Mouse (Mus musculus): Measurements from ENCODE around the gene 4932438H23Rik. TPM values are rescaled to one million over a fixed set of nuclear protein-coding genes. Genes with fewer than 3 reads are reported as not detected.
A peak's percentile ranks its signal among the peaks of the same experiment; 100 is the strongest.

Gene 4932438H23Rik
- total and polyA plus RNA-seq, 3 experiments = 0.07 to 4.6 (median 0.98) TPM

- ATAC-seq (ENCODE audit: extremely low read depth, insufficient number of reproducible peaks, low FRiP score, poor library complexity, severe bottlenecking) (no peak), DNase-seq (ENCODE audit: low spot score) (no peak)
- Histone ChIP-seq H3K27me3 (ENCODE audit: insufficient read depth, low read length) (no peaks in the 10 kb centered on the region), H3K36me3 (replicated peaks) (peaks cover 92% of the 10 kb centered on the region), H3K4me1 (ENCODE audit: insufficient read depth, low read depth, low read length) (peaks cover 2% of the 10 kb centered on the region), H3K9me3 (replicated peaks) (peaks cover 3% of the 10 kb centered on the region; the same call in 1 of the 2 replicates), H3K4me3 (ENCODE audit: low read depth, low read length) (no peak overlapping the region)
- TF ChIP-seq GATA1 (IDR thresholded peaks at IDR 0.05; ENCODE audit: borderline replicate concordance, low read length) (no peak), CTCF (IDR thresholded peaks at IDR 0.05; ENCODE audit: low read depth, low read length) (no peak), POLR2AphosphoS5 (IDR thresholded peaks at IDR 0.05; ENCODE audit: insufficient replicate concordance, low read depth, low read length) (no peak), GATA2 (IDR thresholded peaks at IDR 0.05; ENCODE audit: borderline replicate concordance, low read depth, low read length) (no peak), TAL1 (conservative IDR thresholded peaks at IDR 0.05; ENCODE audit: low read depth, low read length) (no peak)
These were observed 68.6 kb downstream of the 4932438H23Rik start for GRCm38 (mm10) chr16:91026290-91026689.

GRCm38 (mm10) chr16:91023384-91023783 lies 71.5 kb downstream of the 4932438H23Rik start:
- peaks cover 96% of the 10 kb centered on the region for H3K36me3 ChIP-seq (replicated peaks)
- no peaks in the 10 kb centered on the region for H3K27me3 ChIP-seq (ENCODE audit: insufficient read depth, low read length)
- TF ChIP-seq TAL1 (conservative IDR thresholded peaks at IDR 0.05; ENCODE audit: low read depth, low read length) (no peak), CTCF (IDR thresholded peaks at IDR 0.05; ENCODE audit: low read depth, low read length) (no peak), POLR2AphosphoS5 (IDR thresholded peaks at IDR 0.05; ENCODE audit: insufficient replicate concordance, low read depth, low read length) (no peak), GATA1 (IDR thresholded peaks at IDR 0.05; ENCODE audit: borderline replicate concordance, low read length) (no peak), GATA2 (IDR thresholded peaks at IDR 0.05; ENCODE audit: borderline replicate concordance, low read depth, low read length) (no peak)
- H3K4me3 ChIP-seq (ENCODE audit: low read depth, low read length) = no peak overlapping the region
- H3K9me3 ChIP-seq (replicated peaks) = peaks cover 3% of the 10 kb centered on the region; the same call in 1 of the 2 replicates
- no peak for ATAC-seq (ENCODE audit: extremely low read depth, insufficient number of reproducible peaks, low FRiP score, poor library complexity, severe bottlenecking)
- H3K4me1 ChIP-seq (ENCODE audit: insufficient read depth, low read depth, low read length) = peaks cover 3% of the 10 kb centered on the region; the same call in 1 of the 2 replicates
- DNase-seq (ENCODE audit: low spot score) = no peak

- ATAC-seq (ENCODE audit: extremely low read depth, insufficient number of reproducible peaks, low FRiP score, poor library complexity, severe bottlenecking) (no peak), DNase-seq (ENCODE audit: low spot score) (no peak)
- Histone ChIP-seq H3K4me1 (ENCODE audit: insufficient read depth, low read depth, low read length) (peaks cover 3% of the 10 kb centered on the region; the same call in 1 of the 2 replicates), H3K9me3 (replicated peaks) (peaks cover 3% of the 10 kb centered on the region; the same call in 1 of the 2 replicates), H3K4me3 (ENCODE audit: low read depth, low read length) (no peak overlapping the region), H3K36me3 (replicated peaks) (peaks cover 89% of the 10 kb centered on the region), H3K27me3 (ENCODE audit: insufficient read depth, low read length) (no peaks in the 10 kb centered on the region)
- TF ChIP-seq TAL1 (conservative IDR thresholded peaks at IDR 0.05; ENCODE audit: low read depth, low read length) = no peak
- no peak for TF ChIP-seq POLR2AphosphoS5 (IDR thresholded peaks at IDR 0.05; ENCODE audit: insufficient replicate concordance, low read depth, low read length)
- no peak for TF ChIP-seq GATA2 (IDR thresholded peaks at IDR 0.05; ENCODE audit: borderline replicate concordance, low read depth, low read length)
- no peak for TF ChIP-seq GATA1 (IDR thresholded peaks at IDR 0.05; ENCODE audit: borderline replicate concordance, low read length)
- TF ChIP-seq CTCF (IDR thresholded peaks at IDR 0.05; ENCODE audit: low read depth, low read length) = no peak
These were observed 74.0 kb downstream of the 4932438H23Rik start for GRCm38 (mm10) chr16:91020842-91021483.

GRCm38 (mm10) chr16:91019476-91019875 lies 75.4 kb downstream of the 4932438H23Rik start:
- Histone ChIP-seq H3K27me3 (ENCODE audit: insufficient read depth, low read length) (no peaks in the 10 kb centered on the region), H3K9me3 (replicated peaks) (peaks cover 3% of the 10 kb centered on the region; the same call in 1 of the 2 replicates), H3K36me3 (replicated peaks) (peaks cover 88% of the 10 kb centered on the region), H3K4me1 (ENCODE audit: insufficient read depth, low read depth, low read length) (peaks cover 3% of the 10 kb centered on the region; the same call in 1 of the 2 replicates), H3K4me3 (ENCODE audit: low read depth, low read length) (no peak overlapping the region)
- TF ChIP-seq CTCF (IDR thresholded peaks at IDR 0.05; ENCODE audit: low read depth, low read length) (no peak), GATA1 (IDR thresholded peaks at IDR 0.05; ENCODE audit: borderline replicate concordance, low read length) (no peak), TAL1 (conservative IDR thresholded peaks at IDR 0.05; ENCODE audit: low read depth, low read length) (no peak), GATA2 (IDR thresholded peaks at IDR 0.05; ENCODE audit: borderline replicate concordance, low read depth, low read length) (no peak), POLR2AphosphoS5 (IDR thresholded peaks at IDR 0.05; ENCODE audit: insufficient replicate concordance, low read depth, low read length) (no peak)
- DNase-seq (ENCODE audit: low spot score) = no peak
- no peak for ATAC-seq (ENCODE audit: extremely low read depth, insufficient number of reproducible peaks, low FRiP score, poor library complexity, severe bottlenecking)

- no peaks in the 10 kb centered on the region for H3K9me3 ChIP-seq (replicated peaks)
- H3K27me3 ChIP-seq (ENCODE audit: insufficient read depth, low read length) = no peaks in the 10 kb centered on the region
- H3K36me3 ChIP-seq (replicated peaks) = peaks cover 73% of the 10 kb centered on the region
- peaks cover 17% of the 10 kb centered on the region for H3K4me1 ChIP-seq (ENCODE audit: insufficient read depth, low read depth, low read length)
- no peak for ATAC-seq (ENCODE audit: extremely low read depth, insufficient number of reproducible peaks, low FRiP score, poor library complexity, severe bottlenecking)
- DNase-seq (ENCODE audit: low spot score) = no peak
- TF ChIP-seq CTCF (IDR thresholded peaks at IDR 0.05; ENCODE audit: low read depth, low read length) = no peak
- no peak for TF ChIP-seq GATA2 (IDR thresholded peaks at IDR 0.05; ENCODE audit: borderline replicate concordance, low read depth, low read length)
- TF ChIP-seq GATA1 (IDR thresholded peaks at IDR 0.05; ENCODE audit: borderline replicate concordance, low read length) = no peak
- TF ChIP-seq POLR2AphosphoS5 (IDR thresholded peaks at IDR 0.05; ENCODE audit: insufficient replicate concordance, low read depth, low read length) = no peak
- no peak for TF ChIP-seq TAL1 (conservative IDR thresholded peaks at IDR 0.05; ENCODE audit: low read depth, low read length)
- no peak overlapping the region for H3K4me3 ChIP-seq (ENCODE audit: low read depth, low read length)
These were observed 79.2 kb downstream of the 4932438H23Rik start for GRCm38 (mm10) chr16:91015761-91016160.

GRCm38 (mm10) chr16:91011847-91012246 lies 83.1 kb downstream of the 4932438H23Rik start:
- Histone ChIP-seq H3K27me3 (ENCODE audit: insufficient read depth, low read length) (no peaks in the 10 kb centered on the region), H3K9me3 (replicated peaks) (no peaks in the 10 kb centered on the region), H3K4me1 (ENCODE audit: insufficient read depth, low read depth, low read length) (peaks cover 33% of the 10 kb centered on the region), H3K36me3 (replicated peaks) (peaks cover 45% of the 10 kb centered on the region), H3K4me3 (ENCODE audit: low read depth, low read length) (peak overlapping the region; percentile 96)
- DNase-seq (ENCODE audit: low spot score) (no peak), ATAC-seq (ENCODE audit: extremely low read depth, insufficient number of reproducible peaks, low FRiP score, poor library complexity, severe bottlenecking) (no peak)
- TF ChIP-seq TAL1 (conservative IDR thresholded peaks at IDR 0.05; ENCODE audit: low read depth, low read length) (no peak), GATA2 (IDR thresholded peaks at IDR 0.05; ENCODE audit: borderline replicate concordance, low read depth, low read length) (no peak), CTCF (IDR thresholded peaks at IDR 0.05; ENCODE audit: low read depth, low read length) (no peak), GATA1 (IDR thresholded peaks at IDR 0.05; ENCODE audit: borderline replicate concordance, low read length) (no peak), POLR2AphosphoS5 (IDR thresholded peaks at IDR 0.05; ENCODE audit: insufficient replicate concordance, low read depth, low read length) (no peak)
